Mouse (Mus musculus) lung, postnatal 10 days (tissue): Measurements from ENCODE around the gene Mup20.
"Not testable (repeated sequence)": the region's sequence is repeated elsewhere in the genome, so short reads cannot be mapped to it uniquely, and the experiment has no call there.

Source experiments
- DNase-seq: peaks from one replicate; pipeline ENCODE4 v3.0.0; 2021

Mup20 gene

DNA sequence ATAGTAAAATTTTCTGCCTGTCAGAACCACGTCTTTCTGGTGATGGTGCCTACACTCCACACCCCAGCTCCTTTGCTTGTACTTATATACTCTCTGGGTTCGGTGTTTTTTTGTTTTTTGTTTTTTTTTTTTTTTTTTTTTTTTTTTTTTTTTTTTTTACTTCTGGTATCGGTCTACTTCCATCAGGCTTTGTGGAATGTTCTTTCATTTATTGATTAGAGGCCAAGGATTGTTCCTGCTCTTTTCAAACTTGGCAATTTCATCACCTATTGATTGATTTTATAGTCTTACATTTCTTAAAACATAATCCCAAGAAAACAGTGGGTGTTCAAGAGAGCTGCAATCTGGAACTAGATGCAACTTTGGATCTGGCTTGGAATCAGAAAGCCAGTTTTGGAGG, at the start of gene Mup20:
Gene Mup20, minus strand, starts transcription at position 101 of the 400 bp plus-strand sequence.
- not testable (repeated sequence) for DNase-seq

DNA sequence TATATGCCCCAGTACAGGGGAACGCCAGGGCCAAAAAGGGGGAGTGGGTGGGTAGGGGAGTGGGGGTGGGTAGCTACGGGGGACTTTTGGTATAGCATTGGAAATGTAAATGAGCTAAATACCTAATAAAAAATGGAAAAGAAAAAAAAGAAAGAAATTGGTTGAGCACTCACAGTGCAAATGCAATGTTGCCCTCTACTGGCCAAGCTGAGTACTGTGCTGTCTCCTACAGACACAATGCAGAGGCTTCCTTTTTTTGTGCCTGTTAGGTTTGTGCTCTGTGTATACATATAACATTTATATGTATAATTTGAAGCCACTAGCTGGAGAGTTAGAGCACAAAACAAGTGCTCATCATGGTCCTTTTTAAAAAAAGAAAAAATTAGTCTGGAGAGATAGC, 49.4 kb upstream of the Mup20 start:
- peak; percentile 16 for DNase-seq

DNA sequence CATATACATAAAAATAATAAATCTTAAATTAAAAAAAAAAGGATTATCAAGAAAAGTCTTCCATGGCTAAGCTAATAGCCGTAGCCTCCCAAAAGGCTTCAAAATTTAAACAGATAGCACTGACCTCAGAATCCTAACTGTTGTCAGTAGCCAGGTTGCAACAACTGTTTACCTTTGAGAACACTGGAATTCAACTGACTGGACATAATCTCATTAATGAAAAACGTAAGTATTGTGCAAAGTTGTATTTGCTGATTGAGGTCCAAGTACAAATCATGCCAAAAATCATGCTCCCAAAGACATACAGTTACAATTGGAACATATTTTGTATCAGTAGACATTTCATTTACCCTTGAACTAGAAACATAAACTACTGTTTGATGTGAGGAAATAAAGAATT, 34.0 kb upstream of the Mup20 start:
- DNase-seq: no peak

DNA sequence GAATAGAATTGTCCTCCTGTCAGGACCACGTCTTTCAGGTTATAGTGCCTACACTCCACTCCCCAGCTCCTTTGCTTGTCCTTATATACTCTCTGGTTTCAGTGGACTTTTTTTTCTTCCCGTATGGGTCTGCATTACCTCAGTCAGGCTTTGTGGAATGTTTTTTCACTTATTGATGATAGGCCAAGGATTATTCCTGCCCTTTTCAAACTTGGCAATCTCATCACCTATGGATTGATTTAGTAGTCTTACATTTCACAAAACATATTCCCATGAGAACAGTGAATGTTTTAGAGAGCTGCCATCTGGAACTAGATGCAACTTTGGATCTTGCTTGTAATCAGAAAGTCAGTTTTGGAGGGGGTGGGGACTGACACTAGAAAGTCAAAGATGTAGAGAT, 33.3 kb upstream of the Mup20 start, which contains the start of gene Mup3:
Gene Mup3, minus strand, starts transcription at position 102 of the 400 bp plus-strand sequence.
- no peak for DNase-seq

DNA sequence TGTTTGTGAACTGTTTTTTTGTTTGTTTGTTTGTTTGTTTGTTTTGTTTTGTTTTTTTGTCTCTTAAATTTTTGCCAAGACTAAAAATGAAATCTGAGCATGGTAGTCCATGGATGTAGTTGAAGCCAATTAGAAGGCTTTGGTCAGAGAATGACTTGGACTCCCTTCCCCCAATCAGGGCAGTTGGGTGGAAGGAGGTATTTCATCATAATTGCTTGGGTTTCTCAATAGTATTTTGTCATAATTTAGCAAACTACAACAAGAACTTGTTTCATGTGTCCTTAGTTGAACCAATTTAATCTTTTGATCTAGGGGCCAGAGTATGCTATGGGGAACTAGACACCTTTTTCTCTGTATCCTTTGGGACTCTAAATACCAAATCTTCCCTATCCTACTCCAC, 28.8 kb upstream of the Mup20 start:
- no peak for DNase-seq

DNA sequence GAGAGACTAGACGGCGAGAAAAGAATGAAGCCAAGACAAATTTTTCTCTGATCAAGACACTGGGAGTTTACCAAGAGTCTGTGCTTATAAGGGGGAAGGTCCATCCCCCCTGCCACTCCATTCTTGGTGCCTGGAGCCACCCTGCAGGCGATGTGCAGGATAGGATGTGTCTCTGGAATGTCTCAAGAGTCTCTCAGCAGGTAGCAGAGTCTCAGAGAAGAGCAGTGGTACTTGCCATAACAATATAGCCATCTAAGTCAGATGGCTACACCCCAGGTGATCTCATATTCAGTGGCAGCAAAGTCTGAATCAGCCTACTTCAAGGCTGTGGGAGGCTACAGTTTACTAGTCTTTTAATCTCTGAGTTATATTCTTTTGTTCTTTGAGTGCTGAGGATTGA, 21.2 kb upstream of the Mup20 start:
- no peak for DNase-seq

DNA sequence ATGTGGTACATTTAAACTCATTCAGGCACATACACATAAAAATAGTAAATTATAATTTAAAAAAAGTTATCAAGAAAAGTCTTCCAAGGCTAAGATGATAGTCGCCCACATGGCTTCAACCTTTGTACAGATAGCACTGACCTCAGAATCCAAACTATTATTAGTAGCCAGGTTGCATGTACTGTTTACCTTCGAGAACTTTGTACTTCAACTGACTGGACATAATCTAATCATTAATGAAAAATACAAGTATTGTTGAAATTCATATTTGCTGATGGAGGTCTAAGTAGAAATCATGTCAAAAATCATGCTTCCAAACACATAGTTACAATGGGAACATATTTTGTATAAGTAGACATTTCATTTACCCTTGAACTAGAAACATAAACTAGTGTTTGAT, 822 bp upstream of the Mup20 start:
- DNase-seq: not testable (repeated sequence)

DNA sequence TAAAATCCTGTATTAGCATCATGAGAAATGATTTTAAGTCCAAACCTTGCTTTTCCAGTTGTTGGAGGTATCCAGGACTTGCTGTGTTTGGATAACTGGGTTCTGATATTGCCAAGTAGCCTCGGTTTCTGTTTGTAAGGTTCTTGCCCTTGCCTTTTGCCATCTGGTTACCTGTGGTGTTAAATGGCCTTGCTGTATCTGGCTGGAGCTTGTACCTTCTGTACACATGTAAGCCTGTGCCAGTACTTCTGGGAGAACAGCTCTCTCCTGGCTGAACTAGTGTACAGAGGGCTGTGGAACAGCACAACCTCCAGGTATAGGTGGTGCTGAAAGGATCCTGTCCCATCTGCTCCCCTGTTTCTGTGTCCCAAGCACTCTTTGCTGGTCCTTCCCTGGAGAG, 27.7 kb downstream of the Mup20 start:
- no peak for DNase-seq

DNA sequence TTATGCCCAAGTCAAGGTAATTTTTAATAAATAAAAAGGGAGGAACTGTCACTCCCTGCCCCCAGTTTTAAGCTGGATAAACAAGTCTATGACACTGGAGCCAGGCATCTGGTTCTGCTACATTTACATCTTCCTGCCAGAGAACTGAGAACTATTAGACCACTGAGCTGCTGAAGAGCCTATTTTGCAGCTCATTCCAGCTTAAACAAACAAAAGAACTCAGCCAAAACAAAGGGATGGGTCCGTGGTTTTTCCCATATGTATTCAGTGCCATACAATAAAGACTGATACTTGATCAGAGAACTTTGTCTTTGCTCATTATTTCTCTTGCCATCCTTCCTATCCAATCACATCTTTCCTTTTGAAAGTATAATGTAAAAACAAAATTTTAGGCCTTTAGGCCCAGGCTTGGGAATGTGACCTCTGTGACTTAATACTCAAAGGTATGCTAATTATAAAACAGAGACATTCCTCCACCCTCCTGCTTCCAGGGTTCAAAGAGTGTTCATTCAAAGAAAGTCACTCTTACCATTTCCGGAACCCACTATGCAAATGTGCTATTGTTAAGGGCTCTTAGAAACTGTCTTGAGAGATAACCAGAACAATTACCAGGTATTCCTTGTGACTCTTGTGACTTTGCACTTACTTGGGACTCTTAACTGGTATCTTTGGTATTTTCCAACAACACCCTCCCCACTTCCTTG, 29.6 kb downstream of the Mup20 start:
- DNase-seq: no peak

DNA sequence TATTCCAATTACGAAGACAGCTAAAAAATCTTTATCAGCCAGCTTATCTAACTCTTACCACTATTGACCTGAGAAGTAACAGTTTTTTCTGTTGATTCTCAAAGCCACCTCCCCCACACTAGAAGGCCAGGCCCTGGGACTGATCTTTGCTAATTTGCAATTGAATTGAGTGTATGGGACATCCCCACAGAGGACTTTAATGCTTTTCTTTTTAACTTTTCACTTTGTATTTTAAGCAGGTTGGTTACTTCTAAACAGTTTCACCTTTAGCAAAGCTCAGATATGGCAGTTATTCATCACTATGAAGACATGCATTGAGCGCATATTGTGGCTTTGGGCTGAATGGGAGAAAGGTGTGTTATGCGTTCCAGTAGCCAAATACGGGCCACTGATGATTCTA, 30.3 kb downstream of the Mup20 start:
- no peak for DNase-seq

DNA sequence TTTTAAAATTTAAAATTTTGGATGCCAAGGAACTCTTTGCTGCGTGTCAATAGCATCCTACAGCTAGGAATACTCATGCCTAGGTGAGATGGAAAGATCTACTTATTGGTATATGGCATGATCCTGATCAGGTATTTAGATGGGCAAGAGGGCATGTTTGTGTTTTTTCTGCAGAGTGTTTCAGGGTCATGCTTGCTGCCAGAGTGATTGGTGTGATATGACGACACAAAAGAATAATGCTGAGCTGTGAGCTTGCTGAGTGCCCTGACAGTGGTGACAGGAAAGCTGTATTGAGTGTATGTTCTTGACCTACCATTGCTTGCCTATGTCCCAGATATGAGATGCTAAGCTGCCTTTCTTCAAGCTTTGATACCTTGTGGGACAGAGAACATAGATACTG, 30.8 kb downstream of the Mup20 start:
- DNase-seq: no peak

DNA sequence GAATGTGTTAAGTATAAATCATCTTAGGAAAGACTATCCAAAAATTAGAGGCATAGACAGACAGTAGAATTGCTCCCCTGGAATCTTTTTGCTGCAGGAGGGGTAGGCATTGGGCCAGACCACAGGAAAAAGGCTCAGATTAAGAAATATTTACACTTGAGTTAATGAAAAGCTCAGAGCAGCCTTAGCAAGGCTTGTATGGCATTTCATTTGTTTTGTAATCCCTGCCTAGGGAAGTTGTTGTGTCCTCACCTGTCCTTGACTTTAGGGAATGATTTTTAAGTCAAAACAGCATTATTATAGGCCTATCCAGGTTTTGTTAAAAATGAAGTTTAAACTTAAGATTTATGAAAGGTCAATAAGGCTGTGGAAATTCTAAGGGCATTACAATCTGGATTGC, 33.4 kb downstream of the Mup20 start:
- not testable (repeated sequence) for DNase-seq
